Mouse (Mus musculus) cerebellum, adult 2 months (tissue): ENCODE results near the gene Sdhb.

Experiments
- CTCF ChIP-seq: fragments of 200-500 bp; IDR thresholded peaks from 2 replicates; pipeline ENCODE4 v1.5.1; 2011; ENCODE audit warnings: low read depth, mild to moderate bottlenecking, control low read depth, low read length, moderate library complexity, borderline replicate concordance; ENCODE audit not compliant: insufficient read depth
- POLR2A ChIP-seq: fragments of 200-500 bp; IDR thresholded peaks from 2 replicates; pipeline ENCODE4 v1.6.1; 2011; ENCODE audit warnings: low read length, control low read depth, borderline replicate concordance; ENCODE audit not compliant: insufficient read depth

GRCm38 (mm10) chr4:141010941-141011429, 50.0 kb downstream of the Sdhb start:
- TF ChIP-seq CTCF (no peak), POLR2A (no peak)
